Mouse (Mus musculus): ENCODE measurements around the gene Ppp3ca.

- TF ChIP-seq CTCF (IDR thresholded peaks at IDR 0.05; ENCODE audit: extremely low read depth, insufficient read depth, low read length) (no peak), POLR2A (IDR thresholded peaks at IDR 0.05; ENCODE audit: extremely low read depth, insufficient read depth, low read length) (no peak)
These were observed 195.4 kb downstream of the Ppp3ca start for GRCm38 (mm10) chr3:136865176-136865859.
